Mouse (Mus musculus): ENCODE measurements around the gene Ugt1a6b. TPM values are rescaled to one million over a fixed set of nuclear protein-coding genes. Genes with fewer than 3 reads are reported as not detected.

Ugt1a6b gene
- total RNA-seq, 2 experiments from 2014 or later, result 0.81 to 1.5 TPM

GRCm38 (mm10) chr1:88235894-88236415, 132.9 kb downstream of the Ugt1a6b start:
- DNase-seq (ENCODE audit: low spot score in 2 of 2), result no peak

GRCm38 (mm10) chr1:88237311-88237710, 134.3 kb downstream of the Ugt1a6b start:
- DNase-seq (ENCODE audit: low spot score in 2 of 2), result no peak

GRCm38 (mm10) chr1:88238771-88239170, 135.7 kb downstream of the Ugt1a6b start:
- DNase-seq (ENCODE audit: low spot score in 2 of 2), result no peak

DNA sequence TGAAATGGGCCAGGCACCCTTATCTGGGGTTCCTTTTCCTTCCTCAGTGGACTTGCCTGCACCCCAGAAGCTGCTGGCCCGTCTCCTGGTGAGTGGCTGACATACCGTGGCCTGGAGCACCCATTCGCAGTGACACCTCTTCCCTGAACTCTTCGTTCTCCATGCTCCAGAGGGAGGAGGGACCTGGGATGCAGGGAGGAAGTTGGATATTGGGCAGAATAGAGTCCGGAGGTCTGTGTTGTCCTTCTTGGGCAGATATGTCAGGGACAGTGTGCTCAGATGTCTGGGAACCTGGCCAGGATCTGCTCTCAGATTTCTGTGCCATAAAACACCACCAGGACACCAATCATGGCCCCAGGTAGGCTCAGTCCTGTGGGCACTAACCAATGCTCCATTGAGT, 137.0 kb downstream of the Ugt1a6b start:
- no peak for DNase-seq (ENCODE audit: low spot score in 2 of 2)

DNA sequence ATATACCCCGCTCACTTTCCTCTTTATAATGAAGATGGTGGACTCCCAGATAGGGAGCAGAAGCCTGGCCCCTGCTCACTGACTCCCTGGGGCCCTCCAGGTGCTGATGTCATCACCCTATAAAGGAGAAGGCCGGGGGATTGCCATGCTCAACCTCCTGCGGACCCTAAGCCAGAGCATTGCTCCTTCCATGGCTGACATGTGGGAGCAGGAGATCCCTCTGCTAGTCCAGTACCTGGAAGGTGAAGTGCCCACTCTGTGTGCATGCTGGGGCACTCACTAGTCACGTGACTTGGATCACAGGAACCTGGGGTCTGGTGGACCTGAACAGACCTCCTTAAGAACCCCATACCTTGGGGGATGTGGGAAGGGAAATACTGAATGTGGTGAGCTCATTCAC, 137.5 kb downstream of the Ugt1a6b start:
- no peak for DNase-seq (ENCODE audit: low spot score in 2 of 2)

- DNase-seq (ENCODE audit: low spot score in 2 of 2), result no peak
Measured at GRCm38 (mm10) chr1:88243861-88244260, 140.8 kb downstream of the Ugt1a6b start.

GRCm38 (mm10) chr1:88245881-88246280, 142.8 kb downstream of the Ugt1a6b start:
- no peak for DNase-seq (ENCODE audit: low spot score in 2 of 2)

GRCm38 (mm10) chr1:88246386-88246785, 143.3 kb downstream of the Ugt1a6b start:
- no peak for DNase-seq (ENCODE audit: low spot score in 2 of 2)

DNA sequence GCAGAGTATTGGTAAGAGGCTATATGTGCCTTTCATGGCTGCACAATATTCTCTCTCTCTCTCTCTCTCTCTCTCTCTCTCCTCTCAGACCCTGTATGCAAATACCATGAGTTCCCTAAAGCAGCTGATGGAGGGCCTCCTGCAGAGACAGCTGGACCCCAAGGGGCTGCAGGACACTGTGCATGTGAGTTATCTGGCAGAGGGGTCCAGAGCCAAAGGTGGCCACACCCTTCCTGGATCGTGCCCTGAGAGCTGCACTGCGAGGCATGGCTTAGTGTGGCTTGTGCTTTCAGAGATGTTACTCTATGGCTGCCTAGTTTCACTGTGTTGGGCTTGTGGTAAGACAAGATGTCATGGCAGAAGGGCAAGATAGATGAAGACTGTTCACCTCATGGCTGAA, 144.6 kb downstream of the Ugt1a6b start:
- no peak for DNase-seq (ENCODE audit: low spot score in 2 of 2)

DNA sequence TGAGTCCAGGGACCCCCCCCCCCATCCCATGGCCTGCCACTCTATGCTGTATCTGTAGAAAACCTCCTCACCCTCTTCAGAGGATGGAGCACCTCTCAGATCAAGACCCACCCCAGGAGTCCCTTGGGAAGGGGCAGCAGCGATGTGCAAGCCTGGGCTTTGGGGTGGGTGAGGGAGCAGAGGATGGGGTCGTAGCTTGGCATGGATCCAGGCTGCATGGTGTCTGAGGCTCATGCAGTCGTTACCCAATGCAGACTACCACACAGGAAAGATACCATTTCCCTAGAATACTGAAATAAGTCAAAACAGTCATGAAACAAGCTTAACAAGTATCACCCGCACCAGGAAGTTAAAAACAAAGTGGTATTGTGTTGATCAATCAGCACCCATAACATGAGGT, 145.6 kb downstream of the Ugt1a6b start:
- no peak for DNase-seq (ENCODE audit: low spot score in 2 of 2)

DNA sequence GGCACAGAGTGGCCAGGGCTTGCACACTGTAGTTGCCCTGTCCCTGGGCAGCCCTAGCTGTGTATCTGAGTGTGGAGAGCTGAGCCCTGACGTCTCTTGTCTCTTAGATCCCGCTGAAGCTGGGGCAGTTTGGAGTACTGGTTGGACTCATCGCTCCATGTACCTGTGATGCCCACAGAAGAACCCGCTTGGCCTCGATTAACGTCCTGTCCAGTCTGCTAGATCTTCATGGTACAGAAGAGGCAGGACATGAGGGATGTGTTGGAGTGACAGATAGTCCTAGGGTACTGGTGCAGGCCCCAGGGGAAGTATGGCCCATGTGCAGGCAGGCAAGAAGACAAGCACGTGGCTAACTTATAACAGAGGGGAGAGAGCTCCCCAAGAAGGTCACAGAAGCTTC, 146.5 kb downstream of the Ugt1a6b start:
- DNase-seq (ENCODE audit: low spot score in 2 of 2), result no peak

- no peak for DNase-seq (ENCODE audit: low spot score in 2 of 2)
Measured at GRCm38 (mm10) chr1:88250023-88250422, 147.0 kb downstream of the Ugt1a6b start.

- DNase-seq (ENCODE audit: low spot score in 2 of 2), result no peak
Measured at GRCm38 (mm10) chr1:88253106-88253505, 150.1 kb downstream of the Ugt1a6b start.

- no peak for DNase-seq (ENCODE audit: low spot score in 2 of 2)
Measured at GRCm38 (mm10) chr1:88253540-88253939, 150.5 kb downstream of the Ugt1a6b start.

DNA sequence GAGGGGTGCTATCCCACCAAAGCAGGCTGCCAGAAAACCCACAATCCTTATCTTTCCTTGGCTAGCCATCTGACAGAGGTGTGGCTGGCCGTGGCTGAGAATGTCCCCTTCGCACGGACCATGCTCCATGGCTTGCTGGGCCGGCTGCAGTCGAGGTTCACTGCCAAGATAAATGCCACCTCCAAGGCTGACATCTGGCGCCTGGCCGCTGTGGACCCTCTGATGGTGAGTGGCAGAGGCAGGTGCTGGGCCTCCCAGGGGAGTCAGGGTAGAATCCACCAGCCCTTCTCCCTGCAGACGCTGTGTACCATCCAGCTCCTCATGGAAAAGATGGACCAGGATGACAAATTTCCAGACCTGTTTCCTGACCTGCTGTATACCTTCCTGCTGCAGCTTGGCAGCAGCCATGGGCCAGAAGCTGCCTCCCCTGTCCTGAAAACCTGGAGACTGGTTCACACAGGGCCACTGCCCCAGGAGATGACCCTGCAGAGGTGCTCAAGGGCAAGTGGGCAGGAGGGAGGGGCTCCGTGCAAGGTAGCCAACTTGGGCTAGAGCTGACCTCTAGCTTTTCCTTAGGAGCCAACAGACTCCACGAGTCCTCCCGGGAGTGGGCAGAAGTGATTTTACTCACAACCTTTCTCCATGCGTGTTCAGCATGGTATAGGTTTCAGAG, 151.9 kb downstream of the Ugt1a6b start:
- DNase-seq (ENCODE audit: low spot score in 2 of 2), result peak; percentile 75 to 83

DNA sequence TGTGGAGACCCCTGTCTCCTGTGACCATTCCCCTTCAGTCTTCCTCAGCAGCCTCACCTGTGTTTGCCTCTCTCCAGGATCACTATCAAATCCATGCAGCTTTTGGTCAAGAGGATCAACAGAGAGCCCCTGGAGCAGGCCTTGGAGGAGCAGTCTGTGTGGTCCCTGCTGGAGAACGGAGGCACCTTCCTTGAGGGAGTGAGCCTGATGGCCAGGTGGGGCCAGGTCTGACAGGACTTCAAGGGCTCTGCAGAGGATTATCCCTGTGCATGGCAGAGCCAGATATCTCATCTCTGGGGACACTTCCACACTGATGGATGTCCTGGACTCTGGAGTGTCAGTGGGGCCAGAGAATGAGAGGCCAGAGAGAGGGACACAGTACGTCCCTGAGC, 152.4 kb downstream of the Ugt1a6b start:
- DNase-seq (ENCODE audit: low spot score in 2 of 2), result peak in 1 of 2 experiments; percentile 53

DNA sequence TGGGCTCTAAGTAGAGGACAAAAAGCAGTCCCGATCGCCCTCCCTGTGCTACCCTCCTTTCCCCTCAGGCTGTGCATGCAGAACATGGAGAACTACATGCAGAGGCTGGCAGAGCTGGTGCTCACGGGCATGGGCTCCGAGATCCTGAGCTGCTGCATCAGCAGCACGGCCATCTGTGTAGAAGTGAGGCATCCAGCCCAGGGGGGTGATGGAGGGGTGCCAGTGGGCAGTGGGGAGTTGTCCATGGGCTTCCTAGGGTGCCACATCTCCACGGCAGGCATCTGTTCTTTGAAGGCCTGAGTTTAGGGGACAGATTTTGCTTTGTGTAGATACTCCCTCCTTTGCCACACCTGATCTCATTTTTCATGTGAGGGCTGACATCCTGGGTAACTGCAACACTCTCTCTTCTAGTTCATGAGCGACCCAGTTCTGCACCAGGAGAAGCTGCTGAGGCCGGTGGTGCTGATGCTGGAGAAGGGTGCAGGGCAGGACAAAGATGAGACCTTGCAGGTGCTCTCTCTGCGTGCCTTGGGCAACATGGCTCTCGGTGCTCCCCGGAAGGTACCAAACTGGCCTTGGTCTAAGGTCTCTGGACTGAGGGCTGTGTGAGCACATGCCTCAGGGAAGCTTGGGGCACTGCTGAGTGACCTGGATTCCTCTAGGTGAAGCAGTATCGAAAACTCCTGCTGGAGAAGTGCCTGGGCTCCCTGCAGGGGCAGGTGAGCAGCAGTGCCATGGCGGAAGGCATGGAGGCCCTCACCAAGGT, 153.1 kb downstream of the Ugt1a6b start:
- DNase-seq (ENCODE audit: low spot score in 2 of 2), result peak in 1 of 2 experiments; percentile 61

DNA sequence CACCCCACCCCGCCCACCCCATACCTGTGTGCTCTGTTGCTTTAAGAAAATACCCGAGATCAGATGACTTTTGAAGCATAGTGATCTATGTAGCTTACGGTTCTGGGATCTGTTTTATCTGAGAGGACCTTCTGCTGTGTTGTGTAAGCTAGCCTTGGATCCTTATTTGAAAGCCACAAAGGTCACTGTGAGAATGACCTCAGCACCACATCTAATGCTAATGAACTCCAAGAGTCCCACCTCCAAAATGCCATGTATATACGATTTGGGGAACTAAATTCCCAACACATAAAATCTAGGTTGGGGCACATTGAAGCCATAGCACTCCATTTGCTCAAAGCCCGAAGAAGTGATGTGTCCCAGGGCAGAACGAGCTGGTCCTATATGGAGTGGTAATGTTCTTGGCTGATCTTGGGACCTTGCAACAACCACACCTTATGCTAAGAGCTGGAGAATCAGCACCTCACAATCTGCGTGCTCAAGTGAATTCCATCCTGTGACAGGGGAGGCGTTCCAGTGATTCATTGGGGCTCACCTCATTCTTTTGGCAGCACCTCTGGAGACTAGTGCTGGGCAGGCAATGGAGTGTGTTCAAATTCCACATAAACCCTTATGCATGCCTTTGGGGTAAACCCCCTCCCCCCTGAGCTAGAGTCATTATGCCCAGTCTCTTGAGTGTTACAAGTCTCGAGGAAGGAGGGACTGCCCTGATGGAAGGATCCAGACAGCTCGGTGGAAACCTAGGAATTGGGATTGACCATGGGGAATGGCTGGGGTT, 154.0 kb downstream of the Ugt1a6b start:
- no peak for DNase-seq (ENCODE audit: low spot score in 2 of 2)

DNA sequence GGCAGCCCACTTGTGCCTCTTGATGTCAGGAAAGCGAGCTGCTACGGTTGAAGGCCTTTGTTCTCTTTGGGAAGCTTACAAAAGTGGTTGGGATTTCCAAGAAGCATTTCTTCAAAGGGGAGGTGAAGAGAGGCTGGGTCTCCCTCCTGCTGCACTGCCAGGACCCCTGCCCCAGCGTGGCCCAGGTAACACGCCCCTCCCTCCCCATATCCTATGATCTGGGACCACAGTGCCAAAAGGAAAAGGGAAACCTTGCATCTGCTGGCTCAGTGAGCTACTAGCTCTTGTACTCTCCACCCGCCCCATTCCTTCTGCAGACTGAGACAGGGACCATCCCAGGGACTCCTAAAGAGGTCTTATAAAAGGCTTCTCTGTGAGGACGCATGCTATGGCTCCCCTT, 154.6 kb downstream of the Ugt1a6b start:
- peak in 1 of 2 experiments; percentile 51 for DNase-seq (ENCODE audit: low spot score in 2 of 2)

GRCm38 (mm10) chr1:88258361-88258760, 155.3 kb downstream of the Ugt1a6b start:
- no peak for DNase-seq (ENCODE audit: low spot score in 2 of 2)

GRCm38 (mm10) chr1:88258881-88259642, 156.0 kb downstream of the Ugt1a6b start:
- no peak for DNase-seq (ENCODE audit: low spot score in 2 of 2)

Data from gastrocnemius, postnatal 4 days (tissue).